Mouse (Mus musculus): ENCODE data around the gene Gpx1.

Gene Gpx1

DNA sequence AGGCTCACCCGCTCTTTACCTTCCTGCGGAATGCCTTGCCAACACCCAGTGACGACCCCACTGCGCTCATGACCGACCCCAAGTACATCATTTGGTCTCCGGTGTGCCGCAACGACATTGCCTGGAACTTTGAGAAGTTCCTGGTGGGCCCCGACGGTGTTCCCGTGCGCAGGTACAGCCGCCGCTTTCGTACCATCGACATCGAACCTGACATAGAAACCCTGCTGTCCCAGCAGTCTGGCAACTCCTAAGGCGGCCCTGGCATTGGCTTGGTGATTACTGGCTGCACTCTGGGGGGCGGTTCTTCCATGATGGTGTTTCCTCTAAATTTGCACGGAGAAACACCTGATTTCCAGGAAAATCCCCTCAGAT, 1.2 kb downstream of the Gpx1 start:
- 19% methylated on average over 20 of the region's 20 CpGs for WGBS

DNA sequence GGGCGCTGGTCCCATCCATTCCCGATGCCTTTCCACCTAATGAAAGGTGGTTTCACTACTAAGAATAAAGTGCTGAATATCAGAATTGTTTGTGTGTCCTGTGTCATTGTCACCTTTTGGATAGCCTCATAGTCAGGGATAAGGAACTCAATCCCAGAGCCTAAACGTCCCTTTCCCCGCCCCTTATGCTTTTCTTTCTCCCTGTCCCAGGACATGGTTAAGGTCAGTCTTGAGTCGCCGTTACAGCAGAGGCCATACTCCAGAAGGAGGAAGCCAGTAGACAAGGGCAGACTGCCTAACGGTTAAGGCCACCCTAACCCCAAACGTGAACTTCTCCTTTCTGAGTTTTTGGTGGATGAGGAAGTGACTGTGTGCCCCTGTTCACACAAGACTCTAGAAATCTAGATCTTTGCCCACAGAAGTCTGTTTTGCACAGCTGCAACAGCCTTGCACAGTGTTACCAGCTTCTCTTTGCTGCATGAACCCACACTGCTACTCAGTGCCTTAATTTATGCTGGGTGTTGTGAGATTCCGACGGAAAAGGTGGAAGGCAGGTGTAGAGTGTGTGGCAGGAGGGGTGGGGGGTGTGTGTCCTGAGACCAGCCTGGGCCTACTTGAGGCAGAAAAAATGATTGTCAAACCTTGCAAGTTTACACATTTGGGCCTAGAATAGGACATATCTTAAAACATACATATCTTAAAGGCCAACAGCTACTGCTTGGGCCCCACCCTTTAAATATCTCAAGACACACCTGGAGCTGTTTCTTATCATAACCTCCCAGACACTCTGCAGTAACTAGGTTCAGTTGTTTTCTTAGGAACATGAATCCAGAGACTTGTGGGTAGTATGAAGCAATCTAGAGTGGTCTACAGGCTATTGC, 1.8 kb downstream of the Gpx1 start:
- 64% methylated on average over 10 of the region's 10 CpGs for WGBS

DNA sequence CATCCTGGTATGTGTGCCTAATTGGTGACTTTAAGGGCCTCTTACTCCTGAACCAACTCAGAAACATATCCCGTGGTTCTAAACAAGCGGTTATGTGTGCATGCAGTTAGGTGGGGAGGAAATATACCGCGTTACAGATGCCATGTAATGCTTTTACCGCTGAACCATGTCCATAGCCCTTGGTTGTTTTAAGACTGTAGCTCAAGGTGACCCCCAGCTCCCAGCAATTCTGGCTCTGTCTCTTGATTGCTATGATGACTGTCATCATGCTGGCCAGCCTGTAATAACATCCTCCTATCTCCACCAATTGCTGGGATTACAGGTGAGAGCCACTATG, 2.4 kb downstream of the Gpx1 start:
- 89% methylated on average over 5 of the region's 5 CpGs for WGBS

DNA sequence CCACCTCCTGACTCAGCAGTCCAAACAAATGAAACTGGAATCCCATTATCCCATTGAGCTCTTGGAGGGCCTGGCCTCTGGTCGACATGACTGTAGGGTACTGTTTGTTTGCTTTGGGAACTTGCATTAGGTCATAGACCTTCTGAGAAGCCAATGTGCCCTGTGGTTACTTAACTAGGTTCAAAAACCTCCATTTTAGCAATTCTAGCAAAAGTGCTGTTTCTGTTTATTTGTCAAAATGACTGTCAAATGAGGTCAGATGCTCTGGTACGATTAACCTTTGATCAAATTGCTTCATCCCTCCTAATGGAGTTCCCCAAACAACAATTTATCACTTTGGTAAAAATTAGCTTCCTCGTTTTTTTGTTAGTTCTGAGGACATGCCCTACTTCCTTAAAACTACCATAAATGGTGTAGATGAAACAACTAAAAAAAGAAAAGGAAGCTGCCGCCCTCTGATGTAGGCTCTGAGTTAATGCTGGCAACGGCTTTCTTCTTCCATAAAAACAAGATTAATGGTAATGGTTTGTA, 3.7 kb downstream of the Gpx1 start:
- WGBS: 24% methylated on average over 5 of the region's 5 CpGs

DNA sequence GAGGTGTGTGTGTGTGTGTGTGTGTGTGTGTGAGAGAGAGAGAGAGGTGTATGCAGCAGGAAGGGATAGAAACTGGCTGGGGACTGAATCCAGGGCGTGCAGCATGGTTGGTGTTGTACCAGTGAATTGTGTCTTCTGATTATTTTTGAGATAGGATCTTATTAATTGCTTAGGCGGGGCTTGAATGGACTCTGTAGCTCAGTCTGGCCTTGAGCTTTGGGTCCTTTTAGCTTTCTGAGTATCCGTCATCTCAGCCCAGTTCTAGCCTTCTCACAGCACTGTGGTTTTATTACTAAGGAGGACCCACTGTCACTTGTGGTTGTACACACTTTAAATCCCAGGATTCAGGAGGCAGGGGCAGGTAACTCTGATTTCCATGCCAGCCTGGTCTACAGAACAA, 4.6 kb downstream of the Gpx1 start:
- WGBS: 90% methylated on average over 3 of the region's 3 CpGs

DNA sequence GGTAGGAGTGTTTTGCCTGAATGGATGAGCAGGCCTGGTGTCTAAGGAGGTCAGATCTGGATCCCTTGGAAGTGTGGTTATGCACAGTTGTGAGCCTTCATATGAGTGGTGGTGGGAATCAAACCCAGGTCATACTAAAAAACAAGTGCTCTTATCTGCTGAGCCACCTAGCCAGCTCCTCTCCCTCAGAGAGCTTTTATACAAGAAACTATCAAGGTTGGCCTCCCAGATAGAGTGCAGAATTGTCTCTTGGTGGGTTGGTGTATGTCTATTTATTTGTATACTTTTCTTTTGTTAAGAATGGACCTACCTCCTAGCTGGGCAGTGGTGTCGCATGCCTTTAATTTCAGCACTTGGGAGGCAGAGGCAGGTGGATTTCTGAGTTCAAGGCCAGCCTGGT, 5.1 kb downstream of the Gpx1 start:
- WGBS: 97% methylated on average over 1 of the region's 1 CpGs

DNA sequence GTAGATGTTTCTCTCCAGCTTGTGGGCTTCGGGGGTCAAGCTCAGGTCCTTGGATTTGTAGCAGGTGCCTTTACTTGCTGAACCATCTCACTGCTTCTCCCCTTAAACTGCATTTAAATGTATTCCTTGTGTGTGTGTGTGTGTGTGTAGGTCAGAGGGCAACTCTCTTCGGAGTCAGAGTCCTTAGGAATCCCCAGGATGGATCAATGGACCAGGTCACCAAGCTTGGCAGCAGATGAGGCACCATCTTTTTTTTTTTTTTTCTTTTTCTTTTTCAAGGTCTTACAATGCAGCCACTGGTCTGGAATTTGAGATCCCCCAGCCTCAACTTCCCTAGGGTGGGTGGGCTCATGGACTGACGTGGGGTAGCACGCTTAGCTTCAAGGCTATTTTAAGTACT, 5.8 kb downstream of the Gpx1 start:
- 87% methylated on average over 4 of the region's 4 CpGs for WGBS

DNA sequence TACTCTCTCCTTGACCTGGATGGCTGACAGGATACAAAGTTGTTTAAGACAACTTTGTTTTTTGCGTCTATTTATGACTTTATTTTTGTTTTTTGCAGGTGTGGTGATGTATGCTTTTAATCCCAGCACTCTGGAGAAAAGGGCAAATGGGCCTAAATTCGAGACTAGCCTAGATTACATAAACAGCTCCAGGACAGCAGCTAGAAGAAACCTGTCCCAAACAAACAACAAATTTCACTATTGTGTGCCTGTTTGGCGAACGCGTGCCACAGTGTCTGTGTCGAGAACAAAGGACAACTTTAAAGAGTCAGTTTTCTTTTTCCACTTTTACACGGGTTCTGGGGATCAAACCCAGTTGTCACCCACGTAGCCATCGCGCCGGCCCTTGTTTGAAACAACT, 8.3 kb downstream of the Gpx1 start:
- WGBS: under 1% methylated on average over 11 of the region's 11 CpGs

DNA sequence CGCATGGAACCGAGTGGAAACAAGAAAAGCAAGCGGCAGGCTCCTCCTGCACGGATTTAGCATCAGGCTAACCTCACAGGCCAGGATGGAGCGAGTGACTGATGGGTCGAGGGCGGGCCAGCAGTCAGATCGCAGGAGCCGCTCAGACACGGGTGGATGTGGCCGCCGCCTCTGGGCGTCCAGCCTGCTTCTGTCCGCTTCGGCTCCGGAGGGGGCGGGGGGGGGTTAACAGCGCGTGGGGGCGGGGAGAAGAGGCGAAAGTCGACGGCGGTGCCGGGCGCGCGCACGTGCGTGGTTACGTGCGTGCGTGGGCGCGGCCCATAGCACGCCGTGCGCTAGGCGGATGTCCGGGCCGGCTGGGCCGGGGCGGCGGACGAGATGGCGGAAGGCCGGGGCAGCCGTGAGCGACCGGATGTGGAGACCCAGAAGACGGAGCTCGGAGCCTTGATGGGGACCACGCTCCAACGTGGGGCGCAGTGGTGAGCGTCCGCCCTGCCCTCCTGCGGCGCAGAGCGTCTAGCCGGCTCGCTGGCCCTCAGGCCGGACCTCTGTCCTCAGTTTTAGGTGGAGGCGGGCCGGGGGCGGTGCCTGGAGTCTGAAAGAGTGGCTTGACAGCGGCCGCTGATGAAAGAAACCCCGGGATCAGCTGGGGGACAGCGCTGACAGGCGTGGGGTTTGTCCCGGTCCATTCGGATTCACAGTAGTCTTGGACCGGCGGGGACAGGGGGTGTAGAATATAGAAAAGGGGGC, 9.0 kb downstream of the Gpx1 start, which contains the start of gene Usp4:
Usp4 (plus strand) TSS at position 314 of the 750 bp plus-strand sequence.
- under 1% methylated on average over 75 of the region's 75 CpGs for WGBS

DNA sequence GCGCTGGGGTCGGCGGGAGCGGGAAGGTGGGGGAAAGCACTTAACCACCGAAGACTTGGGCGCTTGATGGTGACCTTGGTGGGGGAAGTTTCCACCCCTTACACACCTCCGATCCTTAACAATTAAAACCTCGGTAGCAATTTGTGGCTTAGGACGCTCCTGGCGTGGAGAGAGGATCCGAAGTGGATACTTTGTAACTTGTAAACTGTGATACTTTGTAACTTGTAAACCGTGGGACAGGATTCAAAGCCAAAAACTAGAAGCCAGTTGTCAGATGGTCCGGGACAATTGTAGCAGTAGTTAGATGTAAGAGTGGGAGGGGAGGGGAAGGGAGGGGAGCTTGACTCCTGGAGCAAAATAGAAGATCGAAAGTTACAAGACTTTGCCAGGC, 9.6 kb downstream of the Gpx1 start:
- WGBS: 2% methylated on average over 14 of the region's 14 CpGs

DNA sequence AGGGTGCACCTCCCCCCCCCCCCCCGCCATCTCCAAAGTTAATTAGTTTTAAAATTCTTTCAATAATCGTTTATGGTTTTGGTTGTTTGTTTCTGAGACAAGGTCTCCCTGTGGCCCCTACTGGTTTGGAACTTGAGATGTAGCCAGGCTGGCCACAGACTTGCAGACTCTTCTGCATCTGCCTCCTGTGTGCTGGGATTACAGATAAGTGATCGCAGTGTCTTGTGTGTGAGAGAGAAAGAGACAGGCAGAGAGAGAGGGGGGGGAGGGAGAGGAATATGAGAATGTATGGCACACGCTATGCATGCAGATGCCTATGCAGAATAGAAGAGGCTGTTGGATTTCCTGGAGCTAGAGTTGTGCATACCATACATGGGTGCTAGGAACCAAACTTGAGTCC, 11.0 kb downstream of the Gpx1 start:
- WGBS: 94% methylated on average over 4 of the region's 4 CpGs

DNA sequence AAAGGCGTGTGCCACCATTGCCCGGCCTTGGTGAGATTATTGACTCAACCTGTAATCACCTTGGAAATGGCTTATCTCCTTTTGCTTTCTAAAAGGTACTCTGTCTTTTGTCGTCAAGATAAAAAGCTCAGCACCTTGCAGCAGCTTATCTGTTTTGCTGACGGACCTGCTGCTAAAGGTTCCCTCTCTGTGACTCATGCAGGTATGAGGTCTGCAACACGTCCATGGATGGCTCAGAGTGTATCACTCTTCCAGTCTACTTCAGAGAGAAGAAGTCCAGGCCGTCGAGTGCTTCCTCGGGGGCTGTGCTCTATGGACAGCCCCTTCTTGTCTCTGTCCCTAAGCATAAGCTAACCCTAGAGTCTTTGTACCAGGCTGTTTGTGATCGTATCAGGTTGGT, 39.5 kb downstream of the Gpx1 start:
- 91% methylated on average over 9 of the region's 9 CpGs for WGBS

DNA sequence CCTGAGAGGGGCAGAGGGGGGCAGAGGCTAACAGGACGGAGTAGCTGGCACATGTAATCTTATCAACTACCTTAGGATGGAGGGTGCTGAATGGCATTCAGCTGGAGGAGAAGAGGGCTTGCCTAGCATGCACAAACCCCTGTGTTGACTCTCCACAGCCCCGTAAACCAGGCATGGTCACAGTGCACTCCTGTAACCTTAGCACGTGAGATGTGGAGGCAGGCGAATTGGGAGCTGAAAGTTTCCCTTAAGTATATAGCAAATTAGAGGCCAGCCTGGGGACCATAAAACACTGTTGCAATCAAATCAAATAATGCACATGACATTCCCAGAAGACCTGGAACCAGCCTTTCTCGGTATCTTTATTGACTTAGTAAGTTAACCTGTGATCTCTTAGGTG, 40.0 kb downstream of the Gpx1 start:
- WGBS: 97% methylated on average over 5 of the region's 5 CpGs

DNA sequence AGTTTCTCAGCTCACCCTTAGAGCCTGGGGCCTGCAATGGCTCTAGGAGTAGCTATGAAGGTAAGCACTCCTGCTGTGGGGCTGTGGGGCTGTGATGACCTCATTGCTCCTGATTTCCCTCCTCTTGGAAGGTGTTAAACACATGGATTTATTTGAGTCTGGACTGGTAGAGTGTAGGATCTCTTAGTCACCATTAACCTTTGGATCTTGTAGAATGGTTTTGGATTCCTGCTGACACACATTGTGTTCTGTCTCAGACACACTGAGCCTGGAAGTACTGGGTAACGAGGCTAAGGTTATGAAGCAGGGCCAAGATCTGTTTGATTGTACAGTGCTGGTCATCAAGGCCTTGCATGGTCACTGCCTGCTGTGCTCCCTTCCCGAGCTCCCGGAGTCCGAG, 40.6 kb downstream of the Gpx1 start:
- WGBS: 71% methylated on average over 4 of the region's 4 CpGs

DNA sequence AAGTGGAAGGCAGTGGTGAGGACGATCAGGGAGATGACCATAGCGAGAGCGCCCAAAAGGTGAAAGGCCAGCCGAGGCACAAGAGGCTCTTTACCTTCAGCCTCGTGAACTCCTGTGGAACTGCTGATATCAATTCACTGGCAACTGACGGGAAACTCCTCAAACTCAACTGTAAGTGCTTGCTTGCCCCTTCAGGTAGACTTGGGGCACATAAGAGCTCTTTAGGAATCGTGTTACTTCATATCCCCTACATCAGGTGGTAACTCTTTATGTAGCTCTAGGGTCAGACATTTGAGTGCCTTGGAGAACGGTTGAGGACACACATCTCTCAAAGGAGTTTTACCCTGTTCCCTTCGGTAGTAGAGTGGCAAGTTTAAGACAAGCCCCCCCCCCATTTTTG, 42.7 kb downstream of the Gpx1 start:
- WGBS: 97% methylated on average over 9 of the region's 9 CpGs

DNA sequence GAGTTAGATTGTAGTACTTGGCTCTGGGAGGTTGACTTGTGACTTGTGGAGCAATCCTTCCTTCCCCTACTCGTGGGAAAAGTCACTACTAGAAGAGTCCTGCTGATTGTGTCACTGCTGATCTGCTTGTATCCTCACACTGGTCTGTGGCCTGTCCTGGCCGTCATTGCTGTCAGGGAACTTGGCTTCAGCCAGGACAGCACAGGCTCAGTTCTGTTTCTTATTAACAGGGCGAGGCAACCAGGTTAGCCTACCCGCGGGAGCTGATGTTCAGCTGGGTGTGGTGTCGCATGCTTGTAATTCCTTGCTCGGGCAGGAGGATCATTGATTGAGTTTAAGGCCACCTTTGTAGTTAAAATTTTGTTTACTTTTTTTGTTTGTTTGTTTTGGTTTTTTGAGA, 46.3 kb downstream of the Gpx1 start:
- 83% methylated on average over 7 of the region's 7 CpGs for WGBS

DNA sequence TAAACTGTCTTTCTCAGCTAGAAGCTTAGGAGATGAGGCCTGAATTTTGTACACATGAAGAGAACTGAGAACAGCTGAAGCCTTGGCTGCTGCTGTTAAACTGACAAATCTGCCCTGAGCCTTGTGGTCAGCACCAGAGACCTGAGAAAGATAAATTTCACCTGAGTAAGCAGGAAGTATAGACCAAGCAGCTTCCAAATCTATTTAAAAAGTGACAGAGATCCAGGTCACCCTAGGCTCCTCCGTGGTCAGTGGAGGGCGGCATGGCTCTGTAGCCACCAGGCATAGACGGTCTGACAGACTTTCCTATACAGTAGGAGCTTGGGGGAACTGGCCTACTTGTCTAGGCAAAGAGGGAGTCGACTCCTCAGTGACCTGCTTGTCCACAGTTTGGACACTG, 48.1 kb downstream of the Gpx1 start:
- 87% methylated on average over 4 of the region's 4 CpGs for WGBS

DNA sequence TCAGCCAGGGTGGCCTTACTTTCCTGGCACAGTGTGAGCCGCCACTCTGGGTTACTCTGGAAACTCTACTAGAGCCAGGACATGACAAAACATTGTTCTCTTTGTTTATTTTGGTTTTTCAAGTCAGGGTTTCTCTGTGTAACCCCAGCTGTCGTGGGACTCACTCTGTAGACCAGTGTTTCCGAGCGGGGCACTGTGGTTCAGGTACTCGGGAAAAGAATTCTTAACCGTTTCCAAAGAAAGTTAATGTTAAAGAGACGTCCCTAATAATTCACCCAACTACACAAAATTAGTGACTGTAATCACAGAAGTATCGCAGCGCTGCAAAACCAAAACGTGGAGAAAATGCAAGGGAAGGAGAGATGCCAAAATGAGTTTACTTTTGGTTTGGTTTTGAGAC, 49.9 kb downstream of the Gpx1 start:
- 69% methylated on average over 10 of the region's 10 CpGs for WGBS

DNA sequence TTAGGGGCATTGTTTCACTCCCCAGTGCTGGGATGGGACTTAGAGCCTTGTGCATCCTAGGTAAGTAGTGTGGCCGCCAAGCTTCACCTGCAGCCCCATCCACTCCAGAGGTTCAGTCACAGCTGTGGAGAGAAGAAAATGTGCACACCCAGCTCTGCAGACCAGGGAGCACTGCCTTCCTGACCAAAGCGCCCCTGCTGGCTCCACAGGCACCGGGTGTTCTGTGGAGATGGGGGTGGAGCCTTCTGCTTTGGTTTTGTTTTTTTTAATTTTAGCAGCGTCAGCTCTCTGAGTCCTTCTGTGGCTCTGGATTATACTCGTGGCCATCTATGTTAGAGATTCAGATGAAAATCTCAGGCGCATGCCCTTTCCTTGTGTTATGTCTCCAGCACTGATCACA, 50.5 kb downstream of the Gpx1 start:
- 50% methylated on average over 6 of the region's 6 CpGs for WGBS

Measured in cerebral cortex, adult 2 months (tissue).